ENCODE assay signal across 9 mouse cellular contexts in the genomic region with DNA sequence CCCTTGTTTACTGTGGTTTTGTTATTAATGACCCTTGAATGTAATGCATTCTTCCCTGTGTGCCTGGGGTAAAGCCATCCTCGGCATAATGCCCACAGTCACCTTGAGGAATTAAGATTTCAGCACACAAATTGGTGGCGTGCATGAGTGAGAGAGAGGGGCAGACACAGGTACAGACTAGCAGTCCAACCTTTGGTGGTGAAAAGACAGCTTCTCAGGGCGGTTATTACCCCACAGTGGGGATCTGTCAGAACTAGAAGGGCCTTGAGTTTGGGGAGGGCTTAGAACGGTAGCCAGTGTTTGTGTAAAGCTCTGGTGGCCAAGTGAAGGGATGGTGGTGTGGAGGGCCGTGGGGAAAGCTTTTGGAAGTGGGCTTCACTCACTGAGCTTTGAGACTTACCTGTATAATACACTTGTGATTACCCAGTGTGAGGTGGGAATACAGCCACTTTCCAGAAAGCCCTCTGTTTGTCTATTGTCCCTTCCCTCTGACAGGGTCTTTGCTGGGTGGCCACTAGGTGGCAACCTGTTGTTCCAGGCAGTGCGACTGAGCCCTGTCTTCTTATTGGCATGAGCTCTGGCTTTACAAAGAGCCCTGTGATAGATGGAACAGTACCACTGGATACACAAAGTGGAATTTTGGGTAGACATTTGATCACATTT. TPM values are rescaled to one million over a fixed set of nuclear protein-coding genes. Genes with fewer than 3 reads are reported as not detected.
DNase-seq lines count a peak whose midpoint lies in the region; ATAC-seq and TF ChIP-seq lines count a peak whose summit lies in the region.
"Had no signal": no experiment of that assay in that cellular context is flagged by ENCODE, and none has a peak within 500 bp of the region (broad histone marks: within the 10 kb centered on the region; RNA-seq: fewer than 3 reads in every experiment).

No protein-coding gene starts in this region.

- DNase-seq in left cerebral cortex, adult 11 months (ENCODE audit: low spot score): peak; percentile 37
- DNase-seq in left cerebral cortex, adult 8-10 months (ENCODE audit: low spot score in 2 of 2): no peak
- DNase-seq in layer of hippocampus, postnatal 25 days (ENCODE audit: extremely low spot score in 1 of 2, low spot score in 1 of 2): peak; percentile 31 to 39
- peak; percentile 52 for DNase-seq in midbrain, embryonic 10.5 days (ENCODE audit: low spot score)
- peak; percentile 55 for DNase-seq in stomach, postnatal 0 days (ENCODE audit: low spot score)

- peaks cover 7% of the 10 kb centered on the region for H3K36me3 ChIP-seq in hindbrain, embryonic 16.5 days (ENCODE audit: control insufficient read depth, insufficient read depth, low read length)
- H3K36me3 ChIP-seq in midbrain, embryonic 10.5 days: peaks cover 78% of the 10 kb centered on the region
- H3K36me3 ChIP-seq in stomach, postnatal 0 days (ENCODE audit: control insufficient read depth, insufficient read depth, low read length): no peaks in the 10 kb centered on the region; the same call in 1 of the 2 replicates

- no peak overlapping the region for H3K4me3 ChIP-seq in bone marrow macrophage, adult 2 months (ENCODE audit: insufficient read depth, low read length)
- H3K4me3 ChIP-seq in embryonic fibroblast, embryonic 13.5 days (ENCODE audit: insufficient read depth, low read length): no peak overlapping the region
- H3K4me3 ChIP-seq in hindbrain, embryonic 16.5 days (ENCODE audit: low read length): no peak overlapping the region
- H3K4me3 ChIP-seq in midbrain, embryonic 10.5 days: no peak overlapping the region
- no peak overlapping the region for H3K4me3 ChIP-seq in stomach, postnatal 0 days (ENCODE audit: low read depth, low read length)
- H3K4me3 ChIP-seq: limb, embryonic 13.5 days had no signal

- H3K9me3 ChIP-seq in hindbrain, embryonic 16.5 days (ENCODE audit: control insufficient read depth, low read length): no peaks in the 10 kb centered on the region
- H3K9me3 ChIP-seq in midbrain, embryonic 10.5 days (replicated peaks): no peaks in the 10 kb centered on the region
- no peaks in the 10 kb centered on the region for H3K9me3 ChIP-seq in stomach, postnatal 0 days (ENCODE audit: control insufficient read depth, low read length)
- H3K9me3 ChIP-seq: limb, embryonic 13.5 days had no signal

- H3K9ac ChIP-seq in hindbrain, embryonic 16.5 days (ENCODE audit: low read depth, low read length): no peak overlapping the region
- H3K9ac ChIP-seq in stomach, postnatal 0 days (ENCODE audit: low read length): no peak overlapping the region
- H3K9ac ChIP-seq: limb, embryonic 13.5 days had no signal

- H3K27ac ChIP-seq in bone marrow macrophage, adult 2 months (ENCODE audit: insufficient read depth, low read depth, low read length): no peak overlapping the region
- no peak overlapping the region for H3K27ac ChIP-seq in embryonic fibroblast, embryonic 13.5 days (ENCODE audit: insufficient read depth, low read length)
- no peak overlapping the region for H3K27ac ChIP-seq in hindbrain, embryonic 16.5 days (ENCODE audit: low read depth, low read length)
- 0 out of 2 replicates have a peak overlapping the region, but pooled peaks have one; percentile 42 for H3K27ac ChIP-seq in midbrain, embryonic 10.5 days (replicated peaks)
- peak overlapping the region; percentile 56; the same call in 1 of the 2 replicates for H3K27ac ChIP-seq in stomach, postnatal 0 days (replicated peaks)
- H3K27ac ChIP-seq: limb, embryonic 13.5 days had no signal

- peak; percentile 85 for ATAC-seq in hindbrain, embryonic 16.5 days
- ATAC-seq in stomach, postnatal 0 days (ENCODE audit: low FRiP score, low TSS enrichment): peak; percentile 60

- TF ChIP-seq CTCF in bone marrow macrophage, adult 2 months (IDR thresholded peaks at IDR 0.05; ENCODE audit: low read depth, low read length): peak; percentile 61
- peak; percentile 68; the same call in 1 of the 2 replicates for TF ChIP-seq CTCF in embryonic fibroblast, embryonic 13.5 days (IDR thresholded peaks at IDR 0.05; ENCODE audit: borderline replicate concordance, insufficient read depth, low read length)
- peak; percentile 87 for TF ChIP-seq CTCF in stomach, postnatal 0 days (IDR thresholded peaks at IDR 0.05; ENCODE audit: low read depth)

- TF ChIP-seq POLR2A in bone marrow macrophage, adult 2 months (IDR thresholded peaks at IDR 0.05; ENCODE audit: borderline replicate concordance, low read depth, low read length): no peak
- no peak for TF ChIP-seq POLR2A in embryonic fibroblast, embryonic 13.5 days (IDR thresholded peaks at IDR 0.05; ENCODE audit: low read depth, low read length)

- H3K27me3 ChIP-seq in hindbrain, embryonic 16.5 days (replicated peaks; ENCODE audit: control insufficient read depth, insufficient read depth, low read length): no peaks in the 10 kb centered on the region
- no peaks in the 10 kb centered on the region for H3K27me3 ChIP-seq in midbrain, embryonic 10.5 days (ENCODE audit: low read depth, poor library complexity, severe bottlenecking)
- no peaks in the 10 kb centered on the region for H3K27me3 ChIP-seq in stomach, postnatal 0 days (ENCODE audit: control insufficient read depth, insufficient read depth, low read length)
- H3K27me3 ChIP-seq: limb, embryonic 13.5 days had no signal

- TF ChIP-seq EP300 in stomach, postnatal 0 days (optimal IDR thresholded peaks at IDR 0.05): no peak

- H3K4me2 ChIP-seq in hindbrain, embryonic 16.5 days (ENCODE audit: low read length): no peak overlapping the region
- H3K4me2 ChIP-seq in stomach, postnatal 0 days (replicated peaks; ENCODE audit: low read depth): no peak overlapping the region
- H3K4me2 ChIP-seq: limb, embryonic 13.5 days had no signal

- 60% methylated on average over 6 of the region's 6 CpGs for WGBS in hindbrain, embryonic 16.5 days
- WGBS in midbrain, embryonic 10.5 days: 67% methylated on average over 6 of the region's 6 CpGs
- WGBS in stomach, postnatal 0 days: 55% methylated on average over 6 of the region's 6 CpGs

- no peaks in the 10 kb centered on the region for H3K4me1 ChIP-seq in bone marrow macrophage, adult 2 months (ENCODE audit: control insufficient read depth, insufficient read depth, low read length)
- H3K4me1 ChIP-seq in embryonic fibroblast, embryonic 13.5 days (ENCODE audit: control insufficient read depth, insufficient read depth, low read length): peaks cover 2% of the 10 kb centered on the region; the same call in 1 of the 2 replicates
- H3K4me1 ChIP-seq in hindbrain, embryonic 16.5 days (ENCODE audit: control insufficient read depth, insufficient read depth, low read depth, low read length): no peaks in the 10 kb centered on the region; the same call in 1 of the 2 replicates
- H3K4me1 ChIP-seq in midbrain, embryonic 10.5 days: no peaks in the 10 kb centered on the region
- H3K4me1 ChIP-seq in stomach, postnatal 0 days (replicated peaks; ENCODE audit: control insufficient read depth, insufficient read depth): no peaks in the 10 kb centered on the region

RNA-seq across cellular contexts. Expression of a gene that starts 59.2 kb away (rescaled TPM):
- total RNA-seq in left cerebral cortex, adult 8-10 months (2022): 100 to 1,000 TPM; 126 to 143 (median 129) TPM
- polyA plus RNA-seq in bone marrow macrophage, adult 2 months (2012; ENCODE audit: insufficient read depth, insufficient read length, missing spikeins): 4.3 and 4.7 TPM in 2 replicates
- 27.9 and 36.4 TPM in 2 replicates for polyA plus RNA-seq in embryonic fibroblast, embryonic 13.5 days (2011; ENCODE audit: insufficient read length, low read depth, missing spikeins)
- 44.8 and 53.0 TPM in 2 replicates for polyA plus RNA-seq in hindbrain, embryonic 16.5 days (2015; fragmentation: Nextera tagmentation; extraction: Ambion mirVana)
- 100 to 1,000 TPM; 114 to 122 TPM for total RNA-seq in layer of hippocampus, postnatal 25 days (2021)
- 46.0 and 54.9 TPM in 2 replicates for polyA plus RNA-seq in midbrain, embryonic 10.5 days (2016; fragmentation: Nextera tagmentation; extraction: Ambion mirVana)
- 10.6 and 10.8 TPM in 2 replicates for polyA plus RNA-seq in stomach, postnatal 0 days (2015; fragmentation: Nextera tagmentation; extraction: Ambion mirVana)

Comparison
In these comparisons a context has a peak if more than half of its experiments do, and no peak if none do; other contexts are left out.
1. DNase-seq: peak in left cerebral cortex, adult 11 months (single experiment), layer of hippocampus, postnatal 25 days (2 of 2), midbrain, embryonic 10.5 days (single experiment) and stomach, postnatal 0 days (single experiment); none in left cerebral cortex, adult 8-10 months (0 of 2).
2. H3K27ac ChIP-seq: peak in midbrain, embryonic 10.5 days (single experiment) and stomach, postnatal 0 days (single experiment); none in bone marrow macrophage, adult 2 months (single experiment), embryonic fibroblast, embryonic 13.5 days (single experiment) and hindbrain, embryonic 16.5 days (single experiment).
3. Peak in every context shown above with its lines, with median percentiles within 50 percentile points of each other: CTCF ChIP-seq.